Mouse (Mus musculus) left cerebral cortex, postnatal 14 days (tissue): ENCODE results near the gene Tbrg4. TPM values are rescaled to one million over a fixed set of nuclear protein-coding genes. Genes with fewer than 3 reads are reported as not detected.

Source experiments
- DNase-seq, 2 experiments: peaks; one replicate each; pipeline ENCODE4 v3.0.0; 2021 to 2022; ENCODE audit warnings: low spot score in 2 of 2, mixed read lengths in 1 of 2
- intact Hi-C: fragments of 180-260 bp; cut with DNase I; formaldehyde crosslinking; loops from one replicate; pipeline ENCODE4 v1.15.1; 2025
- total RNA-seq, 2 experiments: library from RNA; stranded (reverse); gene quantifications; 2 replicates each; pipeline ENCODE4 v1.2.3; 2021

The Tbrg4 gene
- total RNA-seq, 2 experiments from 2014 or later: 46.4 to 47.9 TPM

DNA sequence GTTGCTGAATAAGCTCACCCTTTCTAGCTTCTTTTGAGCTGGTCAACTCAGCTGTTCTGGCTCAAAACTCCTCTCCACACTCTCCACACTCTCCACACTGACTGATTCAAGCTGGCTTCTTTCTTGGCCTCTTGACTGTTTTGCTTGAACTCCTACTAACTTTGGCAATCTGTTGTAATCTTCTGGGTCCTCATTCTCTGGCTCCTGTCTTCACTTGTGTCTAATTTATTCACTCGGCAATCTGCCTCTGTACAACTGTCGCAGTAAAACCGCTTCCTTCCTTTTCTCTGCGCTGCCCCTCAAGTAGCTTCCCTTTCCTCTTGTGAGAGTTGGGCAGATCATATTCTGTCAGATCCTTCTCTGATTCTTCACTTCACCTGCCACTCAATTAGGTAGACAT lies 1.9 kb upstream of the Tbrg4 start:
- intact Hi-C loops: loop anchor here (10.0 kb wide), 1 partner anchor 153 kb away; the partner anchor contains the start of gene Purb
- no peak for DNase-seq

DNA sequence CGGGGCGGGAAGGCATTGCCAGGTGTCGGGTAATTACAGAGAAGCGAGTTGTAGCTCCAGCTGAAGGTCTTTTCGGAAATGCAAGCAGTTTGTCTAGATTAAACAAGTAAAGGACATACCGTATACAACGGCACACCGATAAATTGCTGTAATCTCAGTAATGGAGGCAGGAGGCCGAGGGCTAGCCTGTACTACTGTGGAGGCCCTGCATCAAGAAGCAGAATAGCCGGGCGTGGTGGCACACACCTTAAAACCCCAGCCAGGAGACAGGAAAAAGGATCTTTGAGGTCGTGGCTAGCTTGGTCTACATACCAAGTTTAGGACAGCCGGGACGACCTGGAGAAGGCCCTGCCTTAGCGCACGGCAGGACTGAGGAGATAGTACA lies 513 bp upstream of the Tbrg4 start:
- no peak for DNase-seq
- intact Hi-C loops: loop anchor here (10.0 kb wide), 1 partner anchor 152 kb away; the partner anchor contains the start of gene Purb

DNA sequence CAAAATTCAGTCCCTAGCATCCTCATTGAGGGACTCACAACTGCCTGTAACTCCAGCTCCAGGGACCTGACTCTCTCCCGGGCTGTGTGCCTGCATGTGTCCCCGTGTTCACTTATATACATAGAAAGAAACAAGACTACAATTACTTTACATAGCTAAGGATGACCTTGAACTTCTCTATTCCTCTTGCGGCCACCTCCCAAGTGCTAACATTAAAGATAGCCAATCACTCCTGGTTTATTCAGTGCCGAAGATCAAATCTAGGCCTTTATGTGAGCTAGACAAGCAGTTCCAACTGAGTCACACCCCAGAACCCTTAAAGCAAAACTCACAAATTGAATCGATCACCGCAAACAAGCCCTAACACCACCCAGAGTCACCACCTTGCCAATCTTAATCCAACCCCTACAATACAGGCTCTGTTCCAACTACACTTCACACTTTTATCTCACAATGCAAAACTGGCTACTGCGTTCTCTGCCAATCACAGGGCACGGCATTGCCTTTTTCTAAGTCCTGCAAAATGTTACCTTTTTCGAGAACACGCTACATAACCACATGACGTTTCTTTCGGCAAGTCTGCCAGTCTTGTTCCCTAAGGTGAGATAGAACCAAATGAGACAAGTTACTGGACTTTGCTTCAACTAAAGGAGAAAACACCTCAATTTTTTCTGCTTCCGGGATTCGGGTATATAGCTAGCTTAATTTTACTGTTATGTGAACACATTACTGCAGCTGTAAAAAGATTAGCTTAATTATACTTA lies 1.1 kb downstream of the Tbrg4 start:
- no peak for DNase-seq
- intact Hi-C loops: loop anchor here (10.0 kb wide), 1 partner anchor 150 kb away; the partner anchor contains the start of gene Purb

DNA sequence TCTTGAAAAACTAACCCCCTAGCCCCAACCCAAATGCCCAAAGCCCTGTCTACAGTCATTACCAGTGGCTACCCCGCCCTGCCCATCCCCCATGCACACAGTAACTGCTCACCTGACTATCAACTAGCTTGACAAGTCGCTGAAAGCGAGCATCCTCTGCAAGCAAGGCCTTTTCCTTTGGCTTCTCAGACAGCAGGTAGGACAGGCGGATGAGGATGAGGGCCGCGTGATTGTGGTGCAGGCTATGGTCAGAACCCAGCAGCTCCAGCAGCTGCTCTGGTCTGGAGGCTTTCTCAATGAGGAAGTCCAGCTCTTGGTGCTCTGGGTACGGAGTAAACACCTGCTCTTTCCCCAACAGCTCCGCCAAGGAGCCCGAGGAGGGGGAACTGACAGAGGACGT lies 2.2 kb downstream of the Tbrg4 start:
- intact Hi-C loops: loop anchor here (10.0 kb wide), 1 partner anchor 149 kb away; the partner anchor contains the start of gene Purb
- DNase-seq: no peak

DNA sequence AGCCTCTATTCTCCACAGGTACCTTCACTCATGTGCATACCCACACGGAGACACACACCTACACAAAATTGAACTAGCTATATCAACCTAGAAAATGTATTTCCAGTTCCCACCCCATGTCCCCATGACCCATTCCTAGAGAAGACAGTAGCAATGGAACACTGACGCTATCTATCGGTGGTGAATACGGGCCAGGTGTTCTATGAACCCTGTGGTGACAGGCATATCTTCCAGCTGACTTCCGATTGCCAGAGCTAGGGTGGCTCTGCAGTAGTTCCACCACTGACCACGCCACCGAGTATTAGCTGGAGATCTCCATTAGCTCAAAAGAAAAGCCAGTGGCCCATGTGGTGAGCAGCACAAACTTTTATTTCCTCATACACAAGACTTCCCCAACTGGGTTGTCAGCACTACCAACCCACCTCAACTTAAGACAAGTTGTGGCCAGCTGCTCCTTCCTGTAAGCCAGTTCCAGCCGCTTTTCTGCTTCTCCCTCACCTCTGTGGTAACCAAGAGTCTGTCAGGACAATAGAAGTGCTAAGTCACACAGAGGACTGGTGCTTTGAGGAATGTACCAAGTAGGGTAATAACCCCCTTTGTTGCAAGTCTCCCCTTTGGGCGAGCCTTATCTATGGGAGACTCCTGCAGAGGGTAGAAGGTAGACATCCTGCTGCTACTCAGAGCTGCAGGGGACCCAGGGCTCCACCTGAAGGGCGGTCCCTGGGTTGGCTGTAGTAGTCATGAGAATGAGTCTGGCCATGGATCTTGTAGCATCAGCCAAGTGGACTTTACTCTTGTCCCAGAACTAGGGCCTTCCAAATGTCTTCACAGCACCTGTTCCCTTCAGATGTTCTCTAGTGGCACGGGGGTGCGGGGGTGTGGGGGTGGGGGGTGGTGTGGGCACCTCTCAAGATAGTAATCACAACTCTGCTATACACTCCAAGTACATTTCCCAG lies 10.3 kb downstream of the Tbrg4 start:
- DNase-seq: no peak
- intact Hi-C loops: no loop called here

DNA sequence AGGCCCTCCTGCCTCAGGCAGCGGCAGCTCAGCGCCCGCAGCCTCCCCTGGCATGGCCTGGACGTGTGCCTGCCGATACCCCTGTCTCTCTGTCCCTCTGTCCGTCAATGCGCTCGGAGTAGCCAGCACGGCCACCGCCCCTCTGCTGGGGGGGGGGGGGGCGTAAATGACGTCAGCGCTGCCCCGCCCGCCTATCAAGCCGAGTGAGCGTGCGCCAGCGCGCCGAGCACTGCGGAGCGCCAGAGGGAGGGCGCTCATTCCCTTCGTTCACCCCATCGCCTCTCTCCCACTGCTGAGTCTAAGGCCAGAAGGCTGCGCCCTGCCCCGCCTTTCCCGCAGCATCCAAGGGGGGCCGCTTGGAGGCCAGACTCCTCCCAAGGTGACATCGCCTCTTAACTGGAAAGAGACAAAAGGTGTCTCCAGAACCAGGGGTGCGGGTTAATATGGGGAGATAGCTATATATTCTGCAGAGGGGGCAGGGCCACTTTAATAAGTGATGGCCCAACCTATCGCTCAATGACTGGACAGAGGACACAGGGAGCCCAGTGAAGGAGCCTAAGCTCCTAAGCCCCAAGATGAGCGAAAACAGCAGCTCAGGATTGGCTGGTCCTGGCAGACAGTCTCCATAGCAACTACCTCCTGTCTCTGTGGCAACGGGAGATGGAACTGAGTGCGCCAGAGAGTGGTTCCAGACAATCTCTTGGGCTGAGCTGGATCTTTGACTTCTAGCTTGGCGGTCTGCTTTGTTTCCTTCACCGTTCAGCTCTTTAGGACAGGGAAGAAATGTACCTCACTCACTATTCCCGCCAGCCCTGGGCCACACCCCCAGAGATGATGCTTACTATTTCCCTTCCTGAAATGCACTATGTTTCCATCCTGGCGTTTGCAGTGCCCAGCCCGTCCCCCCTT lies 20.1 kb downstream of the Tbrg4 start, which contains the start of gene Nacad:
Gene Nacad (minus strand): TSS at position 563 of the 909 bp plus-strand sequence.
- peak; percentile 85 to 89 for DNase-seq
- intact Hi-C loops: no loop called here

DNA sequence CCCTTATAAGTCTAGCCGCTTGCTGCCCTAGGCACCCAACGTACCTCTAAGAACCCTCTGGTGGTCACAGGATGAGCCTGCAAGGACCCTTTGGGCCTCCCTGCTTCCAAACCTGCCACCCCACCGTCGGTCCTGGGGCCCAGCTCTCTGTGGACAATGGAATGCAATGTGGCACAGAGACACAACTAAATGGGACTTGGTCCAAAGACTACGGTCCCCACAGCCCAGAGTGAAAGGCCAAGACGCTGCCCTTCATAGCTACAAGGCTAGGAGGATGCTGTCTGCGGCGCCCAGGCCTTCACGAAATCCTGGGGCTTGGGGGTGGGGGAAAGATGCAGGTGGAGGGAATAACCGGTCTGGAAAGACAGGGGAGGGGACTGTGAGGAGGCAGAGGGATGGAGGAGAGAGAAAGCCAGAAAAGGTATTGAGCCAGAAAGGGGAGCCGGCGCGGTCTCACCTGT lies 20.8 kb downstream of the Tbrg4 start:
- intact Hi-C loops: no loop called here
- DNase-seq: peak; percentile 33 to 45

DNA sequence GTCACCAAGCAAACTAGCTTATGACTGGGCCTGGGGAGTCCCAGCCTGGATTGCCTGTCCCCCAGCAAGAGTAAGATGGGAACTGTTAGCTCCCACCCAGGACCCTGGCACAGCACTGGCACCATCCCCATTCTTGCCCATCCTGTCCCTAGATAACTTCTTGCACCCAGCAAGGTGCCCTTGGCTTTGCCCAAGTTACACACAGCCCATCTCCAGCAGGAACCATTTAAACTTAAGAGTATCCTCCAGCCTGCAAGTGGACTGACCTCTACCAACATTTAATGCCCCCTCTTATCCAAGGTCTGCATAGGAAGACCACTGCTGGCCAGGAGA lies 21.3 kb downstream of the Tbrg4 start:
- DNase-seq: no peak
- intact Hi-C loops: no loop called here

DNA sequence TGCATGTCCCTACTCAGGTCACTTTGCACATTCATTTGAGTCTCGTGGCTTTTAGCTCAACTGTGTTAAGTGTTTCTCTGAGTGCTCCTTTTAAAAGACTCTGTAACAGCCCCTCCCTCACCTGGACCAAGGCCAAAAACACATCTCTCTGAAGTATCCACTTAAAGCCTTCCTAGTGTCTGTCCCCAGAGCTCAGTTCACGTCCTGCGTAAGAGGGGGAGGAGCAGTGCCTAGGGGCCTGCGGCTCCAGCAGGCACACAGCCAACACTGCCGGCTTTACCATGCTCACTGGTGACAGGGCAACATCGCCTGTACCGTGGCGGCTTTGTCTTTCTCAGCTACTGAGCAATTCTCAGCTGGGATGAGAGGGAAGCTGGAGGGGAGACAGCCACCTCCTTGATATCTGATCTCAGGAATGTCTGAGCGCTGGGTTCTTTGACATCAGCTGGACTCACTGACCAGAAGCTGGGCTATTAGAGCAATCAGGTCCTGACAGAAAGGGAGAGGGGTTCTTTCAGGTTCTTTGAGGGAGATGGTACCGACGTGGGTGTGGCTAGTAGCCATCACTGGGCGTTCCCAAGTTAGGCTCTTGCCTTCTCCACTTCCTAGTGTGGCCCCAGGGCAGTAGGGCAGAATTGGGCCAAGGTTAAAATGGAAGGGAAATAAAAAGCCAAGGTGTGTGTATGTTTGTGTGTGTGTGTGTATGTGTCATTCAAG lies 21.8 kb downstream of the Tbrg4 start:
- peak; percentile 62 to 84 for DNase-seq
- intact Hi-C loops: no loop called here

DNA sequence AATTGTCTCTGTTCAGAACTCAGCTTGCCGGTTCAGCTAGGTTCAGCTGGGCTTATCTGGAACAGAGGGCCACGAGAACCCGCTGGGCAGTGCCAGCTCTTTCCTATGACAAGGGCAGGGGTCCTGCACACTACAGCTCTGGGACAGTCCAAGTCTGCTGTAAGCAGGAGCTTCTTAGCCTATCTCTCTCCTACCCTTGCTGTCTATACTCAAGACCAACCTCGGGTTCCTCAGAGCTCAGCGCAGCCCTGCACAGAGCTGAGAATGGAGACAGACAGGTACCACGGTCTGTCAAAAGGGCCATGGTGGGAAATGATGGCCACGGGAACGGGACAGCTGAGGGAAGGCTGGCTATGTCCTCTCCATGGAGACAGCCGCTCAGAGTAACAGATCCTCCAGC lies 22.6 kb downstream of the Tbrg4 start:
- DNase-seq: no peak
- intact Hi-C loops: no loop called here

DNA sequence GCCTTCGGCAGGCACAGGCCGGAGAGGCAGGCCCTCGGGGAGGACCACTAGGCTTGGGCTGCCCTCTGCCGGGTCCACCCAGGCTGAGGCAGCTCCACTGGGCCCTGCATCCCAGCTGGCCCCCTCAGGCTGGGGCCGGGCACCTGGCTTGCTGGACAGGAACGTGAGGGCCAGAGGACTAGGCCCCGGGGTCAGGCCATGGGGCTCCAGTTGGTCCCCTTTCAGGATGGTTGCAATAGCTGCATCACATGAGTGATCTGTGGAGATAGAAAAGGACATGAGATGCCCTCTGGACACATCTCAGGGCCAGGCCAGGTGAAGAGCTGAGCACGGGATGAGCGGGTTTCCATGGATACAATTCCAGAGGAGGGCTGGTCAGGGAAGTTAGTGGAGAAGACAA lies 23.2 kb downstream of the Tbrg4 start:
- DNase-seq: no peak
- intact Hi-C loops: no loop called here

DNA sequence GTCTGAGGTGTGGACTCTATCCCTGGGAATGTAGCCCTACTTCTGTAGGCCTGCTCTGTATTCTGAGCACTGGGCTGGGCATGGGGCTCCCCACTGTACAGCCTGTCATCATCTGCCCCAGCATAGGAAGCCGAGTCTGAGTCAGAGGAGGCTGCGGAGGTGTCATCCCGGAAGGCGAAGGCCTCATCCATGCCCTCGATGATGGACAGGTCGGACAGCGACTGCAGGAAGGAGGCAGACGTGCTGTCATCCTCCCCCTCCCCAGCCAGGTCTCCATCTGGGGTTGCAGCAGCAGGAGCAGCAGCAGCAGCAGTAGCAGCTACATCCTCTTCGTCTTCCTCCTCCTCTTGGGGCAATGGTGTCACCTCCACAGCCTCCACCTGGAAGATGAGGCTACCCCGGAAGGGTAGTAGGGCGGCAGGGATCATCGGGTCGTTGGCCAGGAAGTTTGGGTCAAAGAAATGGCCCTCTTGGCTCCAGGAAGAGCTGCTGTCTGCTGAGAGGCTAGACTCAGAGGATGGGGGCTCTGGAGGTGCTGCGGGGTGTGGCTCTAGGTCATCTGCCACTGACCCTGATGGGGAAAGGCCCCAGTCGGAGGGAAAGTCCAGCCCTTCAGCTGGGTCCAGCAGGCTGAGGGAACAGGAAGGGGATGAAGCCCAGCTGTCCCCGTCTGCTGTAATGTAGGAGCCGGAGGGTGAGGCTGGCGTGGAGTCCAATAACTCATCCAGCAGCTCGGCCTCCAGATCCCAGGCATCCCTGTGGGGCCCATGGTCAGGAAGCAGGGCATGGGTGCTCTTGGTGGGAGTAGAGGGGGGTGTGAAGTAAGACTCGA lies 24.0 kb downstream of the Tbrg4 start:
- DNase-seq: no peak
- intact Hi-C loops: no loop called here

DNA sequence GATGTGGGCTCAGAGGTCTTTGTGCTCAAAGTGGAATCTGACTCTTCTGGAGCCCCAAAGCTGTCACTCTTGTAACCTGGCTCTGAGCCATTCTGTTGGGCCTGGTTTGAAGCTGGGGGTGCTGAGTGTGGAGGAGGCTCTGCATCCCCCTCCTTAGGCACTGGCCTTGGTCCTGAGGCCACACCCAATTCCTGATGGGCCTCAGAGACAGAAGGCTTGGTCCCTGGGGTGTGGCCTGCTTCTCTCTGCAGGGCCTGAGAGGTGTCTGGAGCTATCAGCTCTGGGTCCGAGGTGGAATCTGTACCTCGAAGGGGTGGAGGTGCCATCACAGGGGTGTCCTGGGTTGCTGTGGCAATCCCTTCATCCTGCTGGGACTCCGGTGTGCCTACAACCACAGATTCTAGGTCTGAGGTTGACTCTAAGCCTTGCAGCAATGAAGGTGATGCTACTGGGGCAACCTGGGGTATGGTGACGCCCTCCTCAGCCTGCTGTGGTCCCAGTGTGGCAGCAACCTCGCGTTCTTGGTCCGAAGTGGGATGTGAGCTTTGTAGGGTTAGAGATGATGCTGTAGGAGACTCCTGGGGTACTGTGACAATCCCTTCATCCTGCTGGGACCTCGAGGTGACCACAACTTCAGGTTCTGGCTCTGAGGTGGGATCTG lies 25.5 kb downstream of the Tbrg4 start:
- no peak for DNase-seq
- intact Hi-C loops: no loop called here

DNA sequence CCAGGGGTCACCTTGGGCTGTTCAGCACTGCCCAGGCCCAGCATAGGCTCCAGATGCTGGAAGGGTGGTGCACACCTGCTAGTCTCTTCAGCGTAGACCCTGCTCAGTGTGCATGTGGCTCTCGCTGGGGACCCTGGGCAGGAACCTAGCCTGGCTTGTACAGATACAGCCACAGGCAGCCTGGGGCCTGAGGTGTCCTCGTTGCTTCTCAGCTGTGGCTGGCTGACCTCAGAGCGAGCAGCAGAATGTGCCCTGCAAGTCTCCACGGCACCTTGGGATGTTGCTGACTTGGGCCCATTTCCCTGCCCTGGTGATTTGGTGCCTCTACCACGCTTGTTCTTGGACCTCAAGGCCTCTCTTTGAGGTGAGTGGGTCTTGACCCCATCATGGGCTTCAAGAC lies 26.0 kb downstream of the Tbrg4 start:
- intact Hi-C loops: no loop called here
- DNase-seq: no peak

DNA sequence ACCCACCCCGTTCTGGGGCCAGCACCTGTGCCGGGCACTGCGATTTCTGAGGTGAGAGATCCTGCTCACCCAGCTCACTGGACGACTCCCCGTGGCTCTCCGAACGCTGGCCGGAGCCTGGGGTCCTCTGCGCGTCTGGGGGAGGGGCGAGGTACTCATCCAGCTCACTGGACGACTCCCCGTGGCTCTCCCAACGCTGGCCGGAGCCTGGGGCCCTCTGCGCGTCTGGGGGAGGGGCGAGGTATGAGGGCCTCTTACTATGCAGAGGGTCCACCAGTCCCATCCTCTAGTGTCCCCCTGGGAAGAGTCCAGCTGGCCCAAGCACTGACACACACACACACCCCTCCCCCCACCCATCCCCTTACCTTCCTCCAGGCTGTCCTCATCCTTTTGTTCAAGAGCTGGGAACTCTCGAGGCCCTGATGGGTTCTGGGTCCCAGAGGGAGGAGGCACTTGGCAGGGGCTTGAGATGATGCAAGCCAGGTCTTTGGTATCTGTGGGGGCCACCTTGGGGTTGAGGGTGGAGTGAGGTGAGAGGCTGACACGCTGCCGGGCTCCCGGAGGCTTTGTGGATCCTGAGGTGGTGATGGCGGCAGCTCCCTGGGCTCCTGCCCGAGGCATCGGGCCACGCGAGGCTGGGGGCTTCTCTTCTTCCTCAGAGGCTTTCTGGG lies 26.7 kb downstream of the Tbrg4 start:
- no peak for DNase-seq
- intact Hi-C loops: no loop called here

DNA sequence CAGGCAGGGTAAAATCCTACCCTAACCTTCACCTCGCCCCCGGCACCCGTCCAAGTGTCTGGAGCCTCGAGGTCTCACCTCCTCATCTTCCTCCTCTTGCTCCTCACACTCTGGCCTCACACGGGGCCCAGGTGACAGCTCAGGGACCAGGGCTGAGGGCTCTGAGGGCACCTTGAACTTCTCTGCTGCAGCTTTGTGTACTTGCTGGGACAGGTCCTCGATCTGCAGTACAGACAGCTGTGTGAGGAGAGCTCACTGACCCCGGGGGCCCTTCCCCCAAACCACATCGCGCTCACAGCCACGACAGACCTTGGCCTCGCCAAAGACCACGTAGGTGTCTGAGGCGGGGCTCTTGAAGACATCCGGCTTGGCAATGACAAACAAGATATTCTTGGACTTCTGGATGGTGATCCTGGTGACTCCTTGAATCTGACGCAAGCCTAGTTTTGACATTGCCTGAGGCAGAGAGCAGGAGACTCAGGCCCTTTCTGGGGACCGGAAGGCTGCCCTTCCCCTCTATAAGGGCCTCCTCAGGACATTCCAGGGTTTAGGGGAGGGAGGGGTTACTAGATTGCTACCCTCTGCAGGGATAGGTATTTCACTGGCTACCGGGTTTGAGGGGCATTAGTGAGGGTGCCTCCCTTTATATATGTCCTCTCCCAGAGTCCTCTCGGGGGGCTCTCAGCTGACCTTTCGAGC lies 27.5 kb downstream of the Tbrg4 start:
- intact Hi-C loops: no loop called here
- no peak for DNase-seq
